Mouse (Mus musculus) G1E (cell line): ENCODE measurements around the gene Foxn3. TPM values are rescaled to one million over a fixed set of nuclear protein-coding genes. Genes with fewer than 3 reads are reported as not detected.

Source experiments
- ATAC-seq: 2 replicates; pipeline ENCODE4 v1.8.0; 2016; ENCODE audit warnings: mild to moderate bottlenecking; ENCODE audit not compliant: insufficient number of reproducible peaks, poor library complexity, low FRiP score, severe bottlenecking; ENCODE audit errors: extremely low read depth
- DNase-seq: peaks from one replicate; pipeline ENCODE4 v3.0.0; 2012; ENCODE audit warnings: low spot score
- H3K27me3 ChIP-seq: 2 replicates; pipeline ENCODE4 v1.6.1; 2012; ENCODE audit warnings: mild to moderate bottlenecking, low read length, inconsistent platforms; ENCODE audit not compliant: insufficient read depth
- H3K36me3 ChIP-seq: replicated peaks from 2 replicates; pipeline ENCODE3; 2012; ENCODE audit warnings: mild to moderate bottlenecking, inconsistent platforms
- H3K4me1 ChIP-seq: 2 replicates; pipeline ENCODE4 v1.6.1; 2012; ENCODE audit warnings: low read depth, low read length, inconsistent platforms, mixed read lengths; ENCODE audit not compliant: insufficient read depth
- H3K4me3 ChIP-seq: 2 replicates; pipeline ENCODE4 v1.5.1; 2012; ENCODE audit warnings: low read depth, mild to moderate bottlenecking, inconsistent platforms, low read length, moderate library complexity, mixed read lengths
- H3K9me3 ChIP-seq: replicated peaks from 2 replicates; pipeline ENCODE4 v1.6.1; 2012; ENCODE audit warnings: inconsistent platforms
- CTCF ChIP-seq: IDR thresholded peaks from 2 replicates; pipeline ENCODE4 v1.5.1; 2012; ENCODE audit warnings: low read depth, low read length, inconsistent platforms, mixed read lengths
- GATA1 ChIP-seq: IDR thresholded peaks from 2 replicates; pipeline ENCODE4 v1.6.1; 2012; ENCODE audit warnings: borderline replicate concordance, low read length, inconsistent platforms, mixed read lengths
- GATA2 ChIP-seq: IDR thresholded peaks from 2 replicates; pipeline ENCODE4 v1.6.1; 2012; ENCODE audit warnings: low read depth, low read length, inconsistent platforms, borderline replicate concordance
- POLR2AphosphoS5 ChIP-seq: IDR thresholded peaks from 2 replicates; pipeline ENCODE4 v1.6.1; 2012; ENCODE audit warnings: low read depth, low read length, inconsistent platforms; ENCODE audit not compliant: insufficient replicate concordance
- TAL1 ChIP-seq: conservative IDR thresholded peaks from 2 replicates; pipeline ENCODE4 v1.6.1; 2012; ENCODE audit warnings: low read depth, low read length, inconsistent platforms, mixed read lengths
- polyA plus RNA-seq: library from polyadenylated mRNA; stranded (reverse); fragments of >175 nt; gene quantifications from 2 replicates; pipeline ENCODE4 v1.2.3, GENCODE M21; 2012
- total RNA-seq, 2 experiments: library from RNA; stranded (forward) in 1 of 2; stranded (reverse) in 1 of 2; fragments of 200-1000 nt in 1 of 2; fragments of >200 nt in 1 of 2; fragmentation: Nextera tagmentation in 1 of 2; gene quantifications; 2 replicates each; pipeline ENCODE4 v1.2.3; 2014 to 2017

Foxn3 gene
- total and polyA plus RNA-seq, 3 experiments = 15.1 to 111 (median 20.1) TPM

GRCm38 (mm10) chr12:99292152-99292551 lies 271.2 kb downstream of the Foxn3 start:
- ATAC-seq (no peak), DNase-seq (no peak)
- Histone ChIP-seq H3K4me1 (0 out of 2 replicates have a peak, but pooled peaks cover 2% of the 10 kb centered on the region), H3K9me3 (peaks cover 30% of the 10 kb centered on the region), H3K36me3 (peaks cover 15% of the 10 kb centered on the region), H3K27me3 (no peaks in the 10 kb centered on the region), H3K4me3 (no peak overlapping the region)
- no peak for TF ChIP-seq CTCF
- TF ChIP-seq POLR2AphosphoS5 = no peak
- TF ChIP-seq GATA2 = no peak
- TF ChIP-seq TAL1 = no peak
- no peak for TF ChIP-seq GATA1

- TF ChIP-seq POLR2AphosphoS5 (no peak), CTCF (no peak), GATA1 (no peak), TAL1 (no peak), GATA2 (no peak)
- Histone ChIP-seq H3K9me3 (peaks cover 40% of the 10 kb centered on the region), H3K4me3 (no peak overlapping the region), H3K27me3 (no peaks in the 10 kb centered on the region; the same call in 1 of the 2 replicates), H3K36me3 (peaks cover 21% of the 10 kb centered on the region), H3K4me1 (no peaks in the 10 kb centered on the region)
- no peak for ATAC-seq
- no peak for DNase-seq
Observed at GRCm38 (mm10) chr12:99287081-99287480, 276.3 kb downstream of the Foxn3 start.

- Histone ChIP-seq H3K9me3 (peaks cover 40% of the 10 kb centered on the region), H3K4me3 (no peak overlapping the region), H3K36me3 (peaks cover 21% of the 10 kb centered on the region), H3K4me1 (no peaks in the 10 kb centered on the region), H3K27me3 (no peaks in the 10 kb centered on the region; the same call in 1 of the 2 replicates)
- ATAC-seq (no peak), DNase-seq (no peak)
- no peak for TF ChIP-seq GATA2
- TF ChIP-seq CTCF = no peak
- no peak for TF ChIP-seq TAL1
- TF ChIP-seq GATA1 = no peak
Observed at GRCm38 (mm10) chr12:99286662-99287061, 276.7 kb downstream of the Foxn3 start.

GRCm38 (mm10) chr12:99285656-99286055 lies 277.7 kb downstream of the Foxn3 start:
- peaks cover 3% of the 10 kb centered on the region for H3K4me1 ChIP-seq
- DNase-seq (no peak), ATAC-seq (no peak)
- peaks cover 39% of the 10 kb centered on the region for H3K9me3 ChIP-seq
- no peak overlapping the region for H3K4me3 ChIP-seq
- no peak for TF ChIP-seq POLR2AphosphoS5
- no peak for TF ChIP-seq GATA1
- TF ChIP-seq CTCF = no peak
- TF ChIP-seq GATA2 = no peak
- TF ChIP-seq TAL1 = no peak
- H3K27me3 ChIP-seq = no peaks in the 10 kb centered on the region; the same call in 1 of the 2 replicates
- H3K36me3 ChIP-seq = peaks cover 14% of the 10 kb centered on the region

GRCm38 (mm10) chr12:99285199-99285598 lies 278.2 kb downstream of the Foxn3 start:
- Histone ChIP-seq H3K4me1 (peaks cover 7% of the 10 kb centered on the region), H3K27me3 (no peaks in the 10 kb centered on the region; the same call in 1 of the 2 replicates), H3K4me3 (no peak overlapping the region), H3K36me3 (peaks cover 10% of the 10 kb centered on the region), H3K9me3 (peaks cover 36% of the 10 kb centered on the region)
- ATAC-seq (no peak), DNase-seq (no peak)
- no peak for TF ChIP-seq TAL1
- no peak for TF ChIP-seq GATA2
- TF ChIP-seq POLR2AphosphoS5 = no peak
- no peak for TF ChIP-seq CTCF
- TF ChIP-seq GATA1 = no peak

GRCm38 (mm10) chr12:99284419-99285069 lies 278.8 kb downstream of the Foxn3 start:
- Histone ChIP-seq H3K36me3 (peaks cover 10% of the 10 kb centered on the region), H3K4me1 (peaks cover 7% of the 10 kb centered on the region), H3K27me3 (no peaks in the 10 kb centered on the region; the same call in 1 of the 2 replicates), H3K9me3 (peaks cover 38% of the 10 kb centered on the region), H3K4me3 (no peak overlapping the region)
- no peak for TF ChIP-seq POLR2AphosphoS5
- TF ChIP-seq GATA1 = no peak
- TF ChIP-seq GATA2 = no peak
- no peak for TF ChIP-seq CTCF
- no peak for TF ChIP-seq TAL1
- DNase-seq (no peak), ATAC-seq (no peak)

- Histone ChIP-seq H3K4me1 (peaks cover 7% of the 10 kb centered on the region), H3K36me3 (peaks cover 4% of the 10 kb centered on the region), H3K27me3 (no peaks in the 10 kb centered on the region), H3K4me3 (no peak overlapping the region), H3K9me3 (peaks cover 36% of the 10 kb centered on the region)
- TF ChIP-seq CTCF = no peak
- TF ChIP-seq POLR2AphosphoS5 = no peak
- no peak for TF ChIP-seq GATA2
- TF ChIP-seq TAL1 = no peak
- no peak for TF ChIP-seq GATA1
- ATAC-seq (no peak), DNase-seq (no peak)
Observed at GRCm38 (mm10) chr12:99280826-99281225, 282.6 kb downstream of the Foxn3 start.
